Mouse (Mus musculus) C2C12 (cell line): Measurements from ENCODE around the gene Cipc.

Source experiments
- CEBPB ChIP-seq: IDR thresholded peaks from one replicate; pipeline ENCODE4 v1.6.1; 2011; ENCODE audit warnings: low read depth, mild to moderate bottlenecking, control low read depth, moderate library complexity
- CTCF ChIP-seq: IDR thresholded peaks from one replicate; pipeline ENCODE4 v1.5.1; 2011; ENCODE audit not compliant: control insufficient read depth, insufficient read depth, insufficient read length
- FOSL1 ChIP-seq: IDR thresholded peaks from one replicate; pipeline ENCODE4 v1.8.0; 2011; ENCODE audit warnings: mild to moderate bottlenecking, low read length; ENCODE audit not compliant: poor library complexity, insufficient read depth, severe bottlenecking
- USF1 ChIP-seq: IDR thresholded peaks from one replicate; pipeline ENCODE4 v1.6.1; 2011; ENCODE audit warnings: low read depth, mild to moderate bottlenecking, control low read depth, moderate library complexity

- TF ChIP-seq CTCF (no peak), FOSL1 (no peak), USF1 (no peak), CEBPB (no peak)
Measured at GRCm38 (mm10) chr12:86950961-86951360, 4.1 kb downstream of the Cipc start.
